Mouse (Mus musculus): ENCODE measurements around the gene Fam213a.

DNA sequence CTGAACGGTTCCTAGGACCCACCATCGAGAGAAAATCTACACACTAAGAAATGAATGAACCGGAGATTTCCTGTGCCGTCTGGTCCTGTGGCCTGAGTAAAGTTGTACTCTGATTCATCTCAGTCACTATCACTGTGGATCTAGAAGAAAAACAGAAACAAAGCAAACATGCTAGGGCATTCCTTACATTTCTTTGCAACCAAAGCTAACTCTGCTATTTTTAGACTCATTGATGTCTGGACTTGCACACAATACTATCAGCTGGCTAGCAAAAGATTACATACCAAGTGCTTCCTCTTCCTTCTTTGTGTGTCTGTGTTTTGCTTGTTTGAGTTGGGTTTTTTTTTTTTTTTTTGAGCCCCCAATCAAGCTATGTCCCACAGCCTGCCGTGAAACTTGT lies 3.9 kb upstream of the Fam213a start:
- TF ChIP-seq CTCF (IDR thresholded peaks at IDR 0.05; ENCODE audit: low read depth) (no peak), EP300 (IDR thresholded peaks at IDR 0.05; ENCODE audit: low read depth) (no peak)

Data from liver, embryonic 14.5 days (tissue).